Mouse (Mus musculus) retina, postnatal 1 day (tissue): ENCODE measurements around the gene Nedd8.

ENCODE experiments used
- DNase-seq: peaks from one replicate; pipeline ENCODE4 v3.0.0-alpha.2; 2012

Gene Nedd8

GRCm38 (mm10) chr14:55671833-55672740 is at the start of gene Nedd8, which contains the start of gene Gmpr2:
Gene Nedd8, minus strand, starts transcription at chr14:55672124.
Gene Gmpr2, plus strand, starts transcription at chr14:55671941.
- peak; percentile 98 for DNase-seq

- no peak for DNase-seq
Measured at GRCm38 (mm10) chr14:55721076-55721475, 49.2 kb upstream of the Nedd8 start.

- DNase-seq: no peak
Measured at GRCm38 (mm10) chr14:55720666-55721065, 48.7 kb upstream of the Nedd8 start.

GRCm38 (mm10) chr14:55719737-55720136 is 47.8 kb upstream of the Nedd8 start:
- DNase-seq: no peak

DNA sequence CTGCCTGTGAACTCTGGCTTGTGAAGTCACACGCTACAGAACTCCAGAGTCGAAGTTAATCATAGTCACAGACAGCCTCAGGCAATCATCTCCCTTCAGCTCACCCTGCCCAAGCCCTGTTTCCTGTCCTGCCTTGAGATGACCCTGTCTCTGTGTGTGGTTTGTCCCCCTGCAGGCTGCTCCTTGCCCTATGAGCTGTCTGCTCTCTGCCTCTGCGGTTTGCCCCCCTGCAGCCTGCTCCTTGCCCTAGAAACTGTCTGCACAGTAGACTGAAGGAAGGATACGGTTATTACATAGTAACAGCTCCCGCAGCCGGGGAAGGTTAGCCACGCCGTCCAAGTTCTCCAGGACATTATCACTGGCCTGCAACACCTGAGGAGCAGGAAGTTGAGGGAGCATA is 45.0 kb upstream of the Nedd8 start:
- no peak for DNase-seq

DNA sequence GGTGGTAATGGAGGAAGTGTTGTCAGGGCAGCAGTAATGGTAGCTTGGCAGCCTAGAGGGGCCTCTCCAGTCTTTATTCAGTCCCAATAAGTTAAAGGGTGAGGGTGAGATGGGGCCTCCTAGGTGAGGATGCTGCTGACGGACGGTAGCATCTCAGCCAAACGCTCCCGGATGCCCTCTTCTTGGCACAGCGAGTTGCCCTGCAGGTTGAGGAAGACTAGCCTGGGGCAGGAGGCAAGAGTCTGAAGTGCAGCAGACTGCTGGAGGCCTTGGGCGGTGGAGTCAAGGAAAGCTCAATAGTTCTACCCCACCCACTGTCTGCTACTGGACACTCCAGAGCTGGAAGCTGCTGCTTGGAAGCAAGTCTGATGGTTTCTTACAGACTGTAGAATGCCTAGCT is 44.3 kb upstream of the Nedd8 start:
- DNase-seq: no peak

DNA sequence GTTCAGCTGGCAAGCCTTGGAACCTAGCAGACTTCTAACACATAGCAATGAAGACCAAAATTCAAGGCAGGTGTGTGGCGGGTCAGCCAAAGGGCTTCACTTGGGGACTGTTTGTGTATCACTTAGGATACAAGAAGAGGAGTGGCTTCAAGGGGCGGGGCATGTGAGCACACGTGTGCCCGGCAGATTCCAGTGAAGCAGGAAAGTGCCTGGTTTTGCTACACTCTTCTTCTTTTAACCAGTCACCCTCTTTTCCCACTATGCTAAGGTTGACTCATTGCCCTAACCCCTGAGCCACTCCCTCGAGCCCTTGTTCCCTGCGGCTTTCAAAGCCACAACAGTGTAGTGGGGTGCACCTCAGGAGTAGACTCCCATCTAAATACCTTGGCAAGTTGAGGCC is 43.0 kb upstream of the Nedd8 start:
- DNase-seq: no peak

DNA sequence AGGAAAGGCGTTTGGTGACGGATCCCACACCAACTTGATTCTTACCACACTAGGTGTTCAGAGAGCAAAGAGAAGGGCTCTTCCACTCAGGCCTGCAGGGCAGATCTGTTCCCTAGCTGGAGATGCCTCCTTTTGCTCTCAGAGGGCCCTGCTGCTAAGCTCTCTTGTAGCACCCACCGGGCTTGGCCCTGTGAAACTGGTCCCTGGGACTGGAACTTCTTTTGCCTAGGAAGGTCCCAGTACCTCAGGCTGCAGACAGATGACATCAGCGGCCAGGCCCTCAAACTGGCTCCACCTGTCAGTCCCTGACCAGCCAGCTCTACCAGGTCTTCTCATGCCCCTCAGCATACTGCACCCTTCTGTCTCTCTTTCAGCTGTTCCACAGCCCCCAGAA is 41.8 kb upstream of the Nedd8 start, which contains the start of gene Tgm1:
Gene Tgm1 (minus strand): TSS at position 198 of the 394 bp plus-strand sequence.
- no peak for DNase-seq

GRCm38 (mm10) chr14:55713007-55713728 is 41.2 kb upstream of the Nedd8 start:
- peak; percentile 24 for DNase-seq

DNA sequence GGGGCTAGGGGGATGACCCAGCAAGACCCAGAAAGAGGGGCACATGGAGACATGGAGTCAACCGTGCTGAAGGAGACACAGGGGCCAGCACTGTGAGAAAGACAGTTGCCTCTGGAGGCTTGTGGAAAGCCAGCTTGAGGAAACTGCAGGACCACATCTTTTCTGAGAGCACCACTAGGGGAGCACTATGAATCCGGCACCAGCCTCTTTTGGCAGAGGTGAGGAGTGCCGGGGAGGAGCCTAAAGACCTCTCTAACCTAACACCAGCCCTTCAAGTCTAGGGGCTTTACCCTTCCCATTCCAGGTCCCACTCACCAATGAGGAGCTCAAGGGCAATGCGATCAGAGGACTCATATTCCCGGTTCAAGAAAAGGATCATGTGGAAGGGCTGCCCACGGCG is 39.9 kb upstream of the Nedd8 start:
- DNase-seq: no peak

GRCm38 (mm10) chr14:55709509-55709908 is 37.6 kb upstream of the Nedd8 start:
- DNase-seq: no peak

DNA sequence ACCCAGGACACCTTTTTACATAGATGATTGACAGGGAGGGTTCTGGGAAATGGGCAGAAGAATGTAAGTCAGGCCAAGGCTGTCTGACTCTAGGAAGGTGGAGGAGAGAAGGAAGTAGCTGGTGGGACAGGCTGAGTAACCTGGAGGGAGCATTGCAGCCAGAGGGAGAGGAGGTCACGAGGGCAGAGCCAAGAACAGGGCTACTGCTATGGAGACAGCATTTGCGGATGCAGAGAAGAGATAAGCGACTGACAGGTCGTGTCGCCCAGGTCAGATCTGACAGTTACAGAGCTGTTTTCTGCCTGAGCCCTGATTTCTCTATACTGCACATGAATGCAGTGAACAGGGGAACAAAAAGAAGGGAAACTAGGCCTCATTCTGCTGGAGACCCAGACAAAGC is 35.5 kb upstream of the Nedd8 start:
- DNase-seq: no peak

- DNase-seq: no peak
Measured at GRCm38 (mm10) chr14:55706051-55706600, 34.2 kb upstream of the Nedd8 start.

GRCm38 (mm10) chr14:55702761-55703160 is 30.8 kb upstream of the Nedd8 start:
- DNase-seq: no peak

- no peak for DNase-seq
Measured at GRCm38 (mm10) chr14:55701131-55701530, 29.2 kb upstream of the Nedd8 start.

- DNase-seq: no peak
Measured at GRCm38 (mm10) chr14:55697226-55697625, 25.3 kb upstream of the Nedd8 start.

DNA sequence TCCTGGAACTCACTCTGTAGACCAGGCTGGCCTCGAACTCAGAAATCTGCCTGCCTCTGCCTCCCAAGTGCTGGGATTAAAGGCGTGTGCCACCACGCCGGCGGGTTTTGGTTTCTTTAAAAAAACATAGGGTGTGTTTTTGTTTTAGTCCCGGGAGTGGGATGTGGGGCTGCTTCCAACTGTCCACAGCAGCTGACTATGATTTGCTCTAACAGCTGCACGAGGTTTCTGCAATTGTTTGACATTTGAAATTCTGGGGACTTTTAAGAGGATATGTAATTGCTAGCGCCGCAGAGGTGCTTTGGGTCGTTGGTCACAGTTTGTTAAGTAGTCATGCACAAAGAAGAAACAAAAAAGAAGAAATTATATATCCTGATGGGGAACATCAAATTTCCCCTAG is 17.5 kb upstream of the Nedd8 start:
- no peak for DNase-seq

DNA sequence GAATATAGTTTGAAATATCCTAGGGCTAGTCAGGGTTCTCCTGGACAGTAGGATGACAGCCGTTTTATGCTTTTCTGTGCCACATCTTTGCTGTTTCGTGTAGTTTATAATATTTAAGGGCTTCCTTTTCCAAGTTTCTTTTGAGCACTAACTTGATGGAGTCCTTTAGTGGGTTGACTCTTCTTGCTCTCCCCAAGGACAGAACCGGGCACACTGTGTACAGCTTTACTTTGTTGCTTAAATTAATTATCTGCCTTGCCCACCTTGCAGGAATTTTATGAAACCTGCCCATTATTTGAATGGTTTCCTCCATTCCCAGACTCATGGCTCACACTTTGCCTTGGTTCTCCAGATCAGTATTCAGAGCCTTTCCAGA is 10.2 kb upstream of the Nedd8 start:
- DNase-seq: no peak

DNA sequence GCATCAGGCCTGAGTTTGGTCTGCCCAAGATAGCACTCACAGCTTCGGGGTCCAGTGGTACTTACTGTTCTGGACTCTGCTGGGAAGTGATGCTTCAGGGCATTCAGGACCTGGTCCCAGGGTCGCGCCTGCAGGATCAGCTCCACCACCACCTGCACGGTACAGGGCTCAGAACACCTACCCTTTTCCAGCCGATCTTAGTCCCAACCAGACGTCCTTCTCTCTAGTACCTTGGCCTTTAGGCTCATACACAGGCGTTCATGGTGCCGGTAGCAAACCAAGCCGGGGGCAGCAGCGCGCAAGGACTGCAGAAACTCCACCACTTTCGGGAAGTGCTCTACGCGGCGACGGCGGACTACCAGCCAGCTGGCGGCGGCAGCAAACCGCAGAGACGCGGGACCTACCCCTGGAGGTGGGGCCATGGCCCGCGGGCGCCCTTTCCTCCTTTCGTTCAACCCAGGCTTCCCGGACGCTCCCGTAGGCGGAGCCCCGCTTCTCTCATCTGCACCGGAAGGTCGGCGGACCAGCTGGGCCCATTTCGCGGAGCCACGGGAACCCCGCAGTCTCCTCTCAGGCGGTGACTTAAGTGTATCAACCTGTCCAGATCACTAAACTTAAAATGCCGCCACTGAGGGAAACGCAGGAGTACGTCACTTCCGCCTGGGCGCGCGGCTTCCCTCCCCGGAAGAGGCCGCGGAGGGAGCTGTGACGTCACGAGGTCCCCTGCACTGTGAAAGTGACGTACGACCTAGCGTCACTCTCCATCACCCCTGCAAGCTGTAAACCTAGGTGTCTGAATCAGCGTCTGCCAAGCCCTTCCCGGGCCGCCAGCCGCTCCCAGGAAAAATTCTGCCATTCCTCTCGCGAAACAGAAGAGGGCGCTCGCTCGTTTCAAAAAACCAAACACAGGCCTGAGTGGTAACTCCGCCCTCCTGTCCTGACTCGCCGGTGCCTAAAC is 9.5 kb upstream of the Nedd8 start, which contains the start of gene Tinf2:
Gene Tinf2 (minus strand): TSS at position 661 of the 958 bp plus-strand sequence.
- peak; percentile 97 for DNase-seq

- no peak for DNase-seq
Measured at GRCm38 (mm10) chr14:55677615-55678014, 5.7 kb upstream of the Nedd8 start.

DNA sequence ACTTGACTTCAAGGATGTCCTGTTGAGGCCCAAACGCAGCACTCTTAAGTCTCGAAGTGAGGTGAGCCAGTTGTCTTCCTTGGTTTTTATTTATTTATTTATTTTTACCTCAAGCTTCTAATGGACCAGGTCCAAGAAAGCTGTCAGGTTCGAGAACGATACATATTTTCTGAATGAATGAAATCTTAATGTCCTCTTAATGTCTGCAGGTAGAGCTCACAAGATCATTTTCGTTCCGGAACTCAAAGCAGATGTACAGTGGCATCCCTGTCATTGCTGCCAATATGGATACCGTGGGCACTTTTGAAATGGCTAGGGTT is 777 bp upstream of the Nedd8 start:
- DNase-seq: no peak

- no peak for DNase-seq
Measured at GRCm38 (mm10) chr14:55671486-55671832, 465 bp downstream of the Nedd8 start.

- no peak for DNase-seq
Measured at GRCm38 (mm10) chr14:55660636-55661035, 11.3 kb downstream of the Nedd8 start.
